Mouse (Mus musculus) myocyte (in vitro differentiated cells): ENCODE measurements around the gene Olfr380.

Experiments
- CEBPB ChIP-seq: IDR thresholded peaks from 2 replicates; pipeline ENCODE4 v1.6.1; 2011; ENCODE audit warnings: mild to moderate bottlenecking, moderate library complexity; ENCODE audit not compliant: poor library complexity, insufficient read depth, severe bottlenecking
- E2F4 ChIP-seq: IDR thresholded peaks from one replicate; pipeline ENCODE4 v1.6.1; 2011; ENCODE audit warnings: mild to moderate bottlenecking, control low read depth, moderate library complexity; ENCODE audit not compliant: insufficient read depth
- MAX ChIP-seq: IDR thresholded peaks from one replicate; pipeline ENCODE4 v1.6.1; 2011; ENCODE audit warnings: low read depth, mild to moderate bottlenecking, control low read depth
- MYOD1 ChIP-seq, 3 experiments: IDR thresholded peaks; one replicate each; pipeline ENCODE4 v1.6.1; 2011; ENCODE audit warnings: control low read depth in 2 of 3, low read depth in 2 of 3, mild to moderate bottlenecking in 2 of 3, moderate library complexity in 1 of 3; ENCODE audit not compliant: insufficient read length in 2 of 3, control insufficient read depth in 1 of 3
- POLR2A ChIP-seq: IDR thresholded peaks from one replicate; pipeline ENCODE4 v1.6.1; 2011; ENCODE audit warnings: low read depth, mild to moderate bottlenecking, control low read depth, moderate library complexity; ENCODE audit not compliant: insufficient read length
- POLR2AphosphoS2 ChIP-seq: IDR thresholded peaks from one replicate; pipeline ENCODE4 v1.6.1; 2011; ENCODE audit warnings: low read depth, control low read depth; ENCODE audit not compliant: insufficient read length
- REST ChIP-seq: IDR thresholded peaks from one replicate; pipeline ENCODE4 v1.6.1; 2011; ENCODE audit warnings: mild to moderate bottlenecking, control low read depth, moderate library complexity; ENCODE audit not compliant: insufficient read depth, insufficient read length
- SRF ChIP-seq: IDR thresholded peaks from one replicate; pipeline ENCODE4 v1.6.1; 2011; ENCODE audit warnings: low read depth; ENCODE audit not compliant: control insufficient read depth, insufficient read length
- TCF12 ChIP-seq: IDR thresholded peaks from one replicate; pipeline ENCODE4 v1.6.1; 2011; ENCODE audit warnings: mild to moderate bottlenecking, control low read depth; ENCODE audit not compliant: poor library complexity, insufficient read depth, severe bottlenecking
- USF1 ChIP-seq: IDR thresholded peaks from one replicate; pipeline ENCODE4 v1.6.1; 2011; ENCODE audit warnings: low read depth, mild to moderate bottlenecking, control low read depth, moderate library complexity

GRCm38 (mm10) chr11:73457408-73457807 lies at the start of gene Olfr380:
- no peak for TF ChIP-seq POLR2A
- TF ChIP-seq E2F4, result no peak
- TF ChIP-seq USF1, result no peak
- no peak for TF ChIP-seq CEBPB
- TF ChIP-seq POLR2AphosphoS2, result no peak
- TF ChIP-seq TCF12, result no peak
- TF ChIP-seq MAX, result no peak
- TF ChIP-seq MYOD1 (IDR thresholded peaks at IDR 0.05; ENCODE audit: control insufficient read depth in 1 of 3, insufficient read length in 2 of 3, low read depth in 2 of 3), result no peak
- no peak for TF ChIP-seq REST
- no peak for TF ChIP-seq SRF
